Mouse (Mus musculus) heart, adult 8-10 months (tissue): ENCODE results near the gene Gm45753. TPM values are rescaled to one million over a fixed set of nuclear protein-coding genes. Genes with fewer than 3 reads are reported as not detected.

Source experiments
- total RNA-seq, 4 experiments: library from RNA; stranded (reverse); gene quantifications; 2 replicates each; pipeline ENCODE4 v1.2.4; 2022

Gene Gm45753
- total RNA-seq, 4 experiments from 2014 or later, result not detected

Other genes starting within 250 kb of the Gm45753 start
- gene Mtnr1a, start 239.3 kb downstream of the Gm45753 start, total RNA-seq, result not detected
- not detected for gene F11, start 46.4 kb downstream of the Gm45753 start, total RNA-seq
- gene Klkb1, start 13.6 kb downstream of the Gm45753 start, total RNA-seq, result not detected
- gene Cyp4v3, start 24.8 kb upstream of the Gm45753 start, total RNA-seq, result 1 to 10 TPM; 1.8 to 2.5 (median 2.2) TPM
- 1 to 10 TPM; 4.7 to 5.3 (median 5.0) TPM for gene Fam149a, start 73.8 kb upstream of the Gm45753 start, total RNA-seq
- gene Tlr3, start 102.6 kb upstream of the Gm45753 start, total RNA-seq, result 1 to 10 TPM; 4.8 to 6.7 (median 5.3) TPM
- 100 to 1,000 TPM; 587 to 749 (median 714) TPM for gene Sorbs2, start 199.3 kb upstream of the Gm45753 start, total RNA-seq